Mouse (Mus musculus) cerebellum, adult 2 months (tissue): ENCODE measurements around the gene Hspg2.

Experiments used
- CTCF ChIP-seq: fragments of 200-500 bp; IDR thresholded peaks from 2 replicates; pipeline ENCODE4 v1.5.1; 2011; ENCODE audit warnings: low read depth, mild to moderate bottlenecking, control low read depth, low read length, moderate library complexity, borderline replicate concordance; ENCODE audit not compliant: insufficient read depth
- POLR2A ChIP-seq: fragments of 200-500 bp; IDR thresholded peaks from 2 replicates; pipeline ENCODE4 v1.6.1; 2011; ENCODE audit warnings: low read length, control low read depth, borderline replicate concordance; ENCODE audit not compliant: insufficient read depth

GRCm38 (mm10) chr4:137574469-137574868 is 105.9 kb downstream of the Hspg2 start, which contains the start of gene Ldlrad2:
- TF ChIP-seq CTCF (no peak), POLR2A (no peak)
